Mouse (Mus musculus): Measurements from ENCODE around the gene Rell1. TPM values are rescaled to one million over a fixed set of nuclear protein-coding genes. Genes with fewer than 3 reads are reported as not detected.
"Not testable (repeated sequence)": the region's sequence is repeated elsewhere in the genome, so short reads cannot be mapped to it uniquely, and the experiment has no call there.

The Rell1 gene
- polyA plus RNA-seq, 1 experiment from 2014 or later: 8.5 TPM

- no peaks in the 10 kb centered on the region for H3K27me3 ChIP-seq (replicated peaks)
- WGBS (ENCODE audit: insufficient replicate concordance): 77% methylated on average over 10 of the region's 10 CpGs
Observed at GRCm38 (mm10) chr5:63916457-63917139, 52.1 kb downstream of the Rell1 start.

GRCm38 (mm10) chr5:63914896-63915295 is 53.8 kb downstream of the Rell1 start:
- Histone ChIP-seq H3K27ac (no peak overlapping the region), H3K9ac (no peak overlapping the region), H3K4me3 (no peak overlapping the region), H3K36me3 (no peaks in the 10 kb centered on the region), H3K9me3 (replicated peaks) (no peaks in the 10 kb centered on the region), H3K4me1 (0 out of 2 replicates have a peak, but pooled peaks cover 2% of the 10 kb centered on the region), H3K4me2 (no peak overlapping the region), H3K27me3 (replicated peaks) (no peaks in the 10 kb centered on the region)
- WGBS (ENCODE audit: insufficient replicate concordance): 39% methylated on average over 1 of the region's 1 CpGs
- ATAC-seq: no peak

More at GRCm38 (mm10) chr5:63916457-63917139, 52.1 kb downstream of the Rell1 start:
- ATAC-seq: no peak
- no peaks in the 10 kb centered on the region for H3K9me3 ChIP-seq (replicated peaks)
- no peak overlapping the region for H3K4me3 ChIP-seq
- H3K4me1 ChIP-seq: 0 out of 2 replicates have a peak, but pooled peaks cover 2% of the 10 kb centered on the region
- no peak overlapping the region for H3K9ac ChIP-seq
- H3K36me3 ChIP-seq: no peaks in the 10 kb centered on the region
- H3K27ac ChIP-seq: no peak overlapping the region
- no peak overlapping the region for H3K4me2 ChIP-seq

- H3K36me3 ChIP-seq: no peaks in the 10 kb centered on the region
- no peak overlapping the region for H3K4me3 ChIP-seq
- WGBS (ENCODE audit: insufficient replicate concordance): 73% methylated on average over 10 of the region's 10 CpGs
- no peak overlapping the region for H3K27ac ChIP-seq
- no peak overlapping the region for H3K4me2 ChIP-seq
- no peak overlapping the region for H3K9ac ChIP-seq
- no peaks in the 10 kb centered on the region for H3K9me3 ChIP-seq (replicated peaks)
- no peak for ATAC-seq
- H3K27me3 ChIP-seq (replicated peaks): no peaks in the 10 kb centered on the region
- 0 out of 2 replicates have a peak, but pooled peaks cover 2% of the 10 kb centered on the region for H3K4me1 ChIP-seq
Observed at GRCm38 (mm10) chr5:63910171-63910960, 58.3 kb downstream of the Rell1 start.

- no peaks in the 10 kb centered on the region for H3K36me3 ChIP-seq
- no peaks in the 10 kb centered on the region for H3K27me3 ChIP-seq (replicated peaks)
- H3K4me2 ChIP-seq: no peak overlapping the region
- ATAC-seq: no peak
- no peaks in the 10 kb centered on the region for H3K9me3 ChIP-seq (replicated peaks)
- no peak overlapping the region for H3K27ac ChIP-seq
- WGBS (ENCODE audit: insufficient replicate concordance): 56% methylated on average over 4 of the region's 4 CpGs
- H3K4me3 ChIP-seq: no peak overlapping the region
- no peak overlapping the region for H3K9ac ChIP-seq
- H3K4me1 ChIP-seq: no peaks in the 10 kb centered on the region
Observed at GRCm38 (mm10) chr5:63907513-63907912, 61.2 kb downstream of the Rell1 start.

- no peaks in the 10 kb centered on the region for H3K9me3 ChIP-seq (replicated peaks)
- no peaks in the 10 kb centered on the region for H3K4me1 ChIP-seq
- H3K9ac ChIP-seq: no peak overlapping the region
- no peaks in the 10 kb centered on the region for H3K27me3 ChIP-seq (replicated peaks)
- 37% methylated on average over 13 of the region's 13 CpGs for WGBS (ENCODE audit: insufficient replicate concordance)
- H3K27ac ChIP-seq: no peak overlapping the region
- no peaks in the 10 kb centered on the region for H3K36me3 ChIP-seq
- H3K4me2 ChIP-seq: no peak overlapping the region
- ATAC-seq: peak; percentile 51; the same call in 1 of the 2 replicates
- no peak overlapping the region for H3K4me3 ChIP-seq
Observed at GRCm38 (mm10) chr5:63906149-63907093, 62.3 kb downstream of the Rell1 start.

GRCm38 (mm10) chr5:63903329-63903728 is 65.4 kb downstream of the Rell1 start:
- ATAC-seq: no peak
- H3K27me3 ChIP-seq (replicated peaks): no peaks in the 10 kb centered on the region
- no peaks in the 10 kb centered on the region; the same call in 1 of the 2 replicates for H3K36me3 ChIP-seq
- H3K9ac ChIP-seq: no peak overlapping the region
- H3K4me1 ChIP-seq: no peaks in the 10 kb centered on the region
- H3K4me2 ChIP-seq: no peak overlapping the region
- H3K4me3 ChIP-seq: no peak overlapping the region
- H3K27ac ChIP-seq: no peak overlapping the region
- H3K9me3 ChIP-seq (replicated peaks): no peaks in the 10 kb centered on the region
- 53% methylated on average over 3 of the region's 3 CpGs for WGBS (ENCODE audit: insufficient replicate concordance)

GRCm38 (mm10) chr5:63897820-63898110 is 70.9 kb downstream of the Rell1 start:
- peaks cover 4% of the 10 kb centered on the region; the same call in 1 of the 2 replicates for H3K4me1 ChIP-seq
- no peaks in the 10 kb centered on the region; the same call in 1 of the 2 replicates for H3K36me3 ChIP-seq
- WGBS (ENCODE audit: insufficient replicate concordance): 62% methylated on average over 3 of the region's 3 CpGs
- H3K9me3 ChIP-seq (replicated peaks): no peaks in the 10 kb centered on the region
- H3K27me3 ChIP-seq (replicated peaks): no peaks in the 10 kb centered on the region
- H3K4me3 ChIP-seq: no peak overlapping the region
- H3K4me2 ChIP-seq: no peak overlapping the region
- H3K27ac ChIP-seq: no peak overlapping the region
- no peak overlapping the region for H3K9ac ChIP-seq
- no peak for ATAC-seq

- ATAC-seq; H3K36me3 ChIP-seq; H3K27ac ChIP-seq; H3K4me1 ChIP-seq; H3K27me3 ChIP-seq (replicated peaks); H3K4me3 ChIP-seq; H3K4me2 ChIP-seq; H3K9ac ChIP-seq; H3K9me3 ChIP-seq (replicated peaks): not testable (repeated sequence)
- 69% methylated on average over 5 of the region's 5 CpGs for WGBS (ENCODE audit: insufficient replicate concordance)
Observed at GRCm38 (mm10) chr5:63897001-63897819, 71.5 kb downstream of the Rell1 start.

- Histone ChIP-seq H3K27me3 (replicated peaks) (no peaks in the 10 kb centered on the region), H3K9ac (no peak overlapping the region), H3K4me2 (no peak overlapping the region), H3K27ac (peak overlapping the region; percentile 40; the same call in 1 of the 2 replicates), H3K36me3 (no peaks in the 10 kb centered on the region), H3K9me3 (replicated peaks) (no peaks in the 10 kb centered on the region), H3K4me3 (no peak overlapping the region), H3K4me1 (peaks cover 8% of the 10 kb centered on the region; the same call in 1 of the 2 replicates)
- 65% methylated on average over 6 of the region's 6 CpGs for WGBS (ENCODE audit: insufficient replicate concordance)
- ATAC-seq: peak; percentile 28; the same call in 1 of the 2 replicates
Observed at GRCm38 (mm10) chr5:63891912-63892311, 76.8 kb downstream of the Rell1 start.

- Histone ChIP-seq H3K27me3 (replicated peaks) (no peaks in the 10 kb centered on the region), H3K4me1 (peaks cover 8% of the 10 kb centered on the region; the same call in 1 of the 2 replicates), H3K36me3 (no peaks in the 10 kb centered on the region), H3K4me3 (no peak overlapping the region), H3K9ac (no peak overlapping the region), H3K27ac (no peak overlapping the region), H3K4me2 (no peak overlapping the region), H3K9me3 (replicated peaks) (no peaks in the 10 kb centered on the region)
- 0 out of 2 replicates have a peak, but pooled peaks have one; percentile 9 for ATAC-seq
- WGBS (ENCODE audit: insufficient replicate concordance): 74% methylated on average over 4 of the region's 4 CpGs
Observed at GRCm38 (mm10) chr5:63891241-63891640, 77.5 kb downstream of the Rell1 start.

GRCm38 (mm10) chr5:63887111-63887510 is 81.6 kb downstream of the Rell1 start:
- Histone ChIP-seq H3K4me1 (no peaks in the 10 kb centered on the region), H3K9me3 (replicated peaks) (no peaks in the 10 kb centered on the region), H3K36me3 (no peaks in the 10 kb centered on the region), H3K4me3 (no peak overlapping the region), H3K27ac (no peak overlapping the region), H3K9ac (no peak overlapping the region), H3K4me2 (no peak overlapping the region), H3K27me3 (replicated peaks) (no peaks in the 10 kb centered on the region)
- WGBS (ENCODE audit: insufficient replicate concordance): 87% methylated on average over 4 of the region's 4 CpGs
- no peak for ATAC-seq

Measured in liver, embryonic 12.5 days (tissue).